Mouse (Mus musculus) heart, embryonic 12.5 days (tissue): Measurements from ENCODE around the gene Glt28d2. TPM values are rescaled to one million over a fixed set of nuclear protein-coding genes. Genes with fewer than 3 reads are reported as not detected.

Experiments
- ATAC-seq: fragments of 200-750 bp; cut with Nextera tagmentation; 2 replicates; pipeline ENCODE4 v1.8.0; 2017; ENCODE audit warnings: moderate TSS enrichment, moderate library complexity; ENCODE audit not compliant: insufficient number of reproducible peaks, low FRiP score
- H3K27ac ChIP-seq: fragments of 300-500 bp; sonication (generic); 2 replicates; pipeline ENCODE4 v1.5.1; 2016; ENCODE audit warnings: mild to moderate bottlenecking, moderate library complexity; ENCODE audit not compliant: poor library complexity, severe bottlenecking
- H3K27me3 ChIP-seq: fragments of 300-500 bp; sonication (generic); replicated peaks from 2 replicates; pipeline ENCODE4 v1.6.1; 2016; ENCODE audit warnings: mild to moderate bottlenecking, moderate library complexity
- H3K36me3 ChIP-seq: fragments of 300-500 bp; sonication (generic); 2 replicates; pipeline ENCODE4 v1.6.1; 2016; ENCODE audit warnings: mild to moderate bottlenecking, moderate library complexity
- H3K4me1 ChIP-seq: fragments of 300-500 bp; sonication (generic); replicated peaks from 2 replicates; pipeline ENCODE4 v1.6.1; 2016; ENCODE audit warnings: mild to moderate bottlenecking
- H3K4me2 ChIP-seq: fragments of 300-500 bp; sonication (generic); 2 replicates; pipeline ENCODE4 v1.6.1; 2016; ENCODE audit warnings: mild to moderate bottlenecking, moderate library complexity
- H3K4me3 ChIP-seq: fragments of 300-500 bp; sonication (generic); 2 replicates; pipeline ENCODE4 v1.5.1; 2016; ENCODE audit warnings: mild to moderate bottlenecking
- H3K9ac ChIP-seq: fragments of 300-500 bp; sonication (generic); 2 replicates; pipeline ENCODE4 v1.6.1; 2016; ENCODE audit warnings: mild to moderate bottlenecking, moderate library complexity
- H3K9me3 ChIP-seq: fragments of 300-500 bp; sonication (generic); replicated peaks from 2 replicates; pipeline ENCODE4 v1.6.1; 2016; ENCODE audit warnings: mild to moderate bottlenecking, moderate library complexity
- WGBS: fragments of 180-500 bp; shearing (Covaris S2); methylation state at CpG from one replicate; pipeline ENCODE4 v1.1.7; 2016; 5-methylcytosine and 5-hydroxymethylcytosine counted together
- polyA plus RNA-seq: library from polyadenylated mRNA; unstranded; fragments of >200 nt; fragmentation: Nextera tagmentation; extraction: Ambion mirVana; gene quantifications from 2 replicates; pipeline ENCODE4 v1.2.1, GENCODE M21; 2016

Glt28d2 gene
- polyA plus RNA-seq, 1 experiment from 2014 or later: 1.2 TPM

DNA sequence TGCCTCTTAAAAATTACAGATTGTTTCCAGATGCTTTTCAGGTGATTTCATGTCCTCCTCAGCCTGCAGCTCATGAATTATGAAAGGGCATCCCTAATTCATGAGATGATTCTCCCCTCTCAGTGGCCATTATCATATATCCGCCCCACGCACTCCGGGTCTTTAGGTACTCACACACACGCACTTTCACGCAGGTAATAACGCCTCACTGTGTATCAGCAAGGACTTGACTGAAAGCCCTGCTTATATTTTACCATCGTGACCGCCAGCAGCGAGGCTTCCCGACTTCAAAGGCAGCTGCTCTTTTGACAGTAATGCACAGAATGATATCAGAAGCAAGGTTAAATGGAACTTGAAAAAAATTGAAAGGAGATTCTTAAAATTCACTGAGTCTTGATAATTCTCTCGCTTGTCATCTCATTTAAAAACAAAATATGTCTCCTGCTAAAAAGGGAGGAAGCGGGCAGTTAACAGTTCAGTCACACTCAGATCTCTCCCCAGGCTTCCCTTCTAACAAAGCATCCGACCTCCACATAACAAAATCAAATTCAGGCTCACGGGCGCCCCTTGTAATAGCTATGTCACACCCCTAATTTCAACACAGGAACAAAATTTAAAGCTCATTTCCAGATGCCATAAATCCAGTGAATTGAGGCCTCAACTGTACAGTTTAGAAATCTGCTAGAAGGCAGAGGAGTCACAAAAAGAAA lies 66.3 kb downstream of the Glt28d2 start:
- no peaks in the 10 kb centered on the region for H3K4me1 ChIP-seq
- H3K36me3 ChIP-seq: no peaks in the 10 kb centered on the region
- no peak overlapping the region for H3K4me3 ChIP-seq
- no peak overlapping the region for H3K4me2 ChIP-seq
- no peak overlapping the region for H3K9ac ChIP-seq
- no peak overlapping the region for H3K27ac ChIP-seq
- WGBS: 80% methylated on average over 15 of the region's 15 CpGs
- no peaks in the 10 kb centered on the region for H3K9me3 ChIP-seq
- no peaks in the 10 kb centered on the region for H3K27me3 ChIP-seq
- ATAC-seq: no peak

Other genes with a start within 250 kb of the Glt28d2 start
- gene Fam160a1, start 70.2 kb downstream of the Glt28d2 start, polyA plus RNA-seq: 3.3 and 3.6 TPM in 2 replicates
- gene Gm37240, start within 50 bp of the Glt28d2 start, polyA plus RNA-seq: 4.6 and 6.1 TPM in 2 replicates
- gene Sh3d19, start 83.6 kb upstream of the Glt28d2 start, polyA plus RNA-seq: 16.6 and 16.9 TPM in 2 replicates
- gene Prss48, start 115.0 kb upstream of the Glt28d2 start, polyA plus RNA-seq: not detected in 2 replicates